Mouse (Mus musculus) cerebellum, adult 2 months (tissue): ENCODE measurements around the gene Rhox1.

Experiments used
- CTCF ChIP-seq: fragments of 200-500 bp; IDR thresholded peaks from 2 replicates; pipeline ENCODE4 v1.5.1; 2011; ENCODE audit warnings: low read depth, mild to moderate bottlenecking, control low read depth, low read length, moderate library complexity, borderline replicate concordance; ENCODE audit not compliant: insufficient read depth
- POLR2A ChIP-seq: fragments of 200-500 bp; IDR thresholded peaks from 2 replicates; pipeline ENCODE4 v1.6.1; 2011; ENCODE audit warnings: low read length, control low read depth, borderline replicate concordance; ENCODE audit not compliant: insufficient read depth

DNA sequence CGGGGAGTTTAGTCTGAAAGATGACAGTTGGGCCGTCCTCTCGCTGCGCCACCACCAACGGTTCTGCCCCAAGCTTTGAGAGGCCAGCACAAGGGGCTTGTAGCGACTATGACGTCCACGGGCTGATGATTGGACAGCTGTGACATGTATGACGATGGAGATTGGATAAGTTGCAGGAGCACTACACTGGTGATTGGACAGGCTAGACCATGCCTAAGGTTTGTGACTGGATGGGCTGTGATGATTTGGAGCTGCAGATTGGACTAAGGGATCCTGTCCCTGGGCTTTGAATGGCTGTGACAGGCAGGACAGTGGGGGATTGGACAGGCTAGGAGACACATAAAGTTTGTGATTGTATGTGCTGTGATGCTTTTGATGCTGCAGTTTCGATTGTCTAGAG lies 11.1 kb downstream of the Rhox1 start, which contains the start of gene Gm9:
- TF ChIP-seq POLR2A (no peak), CTCF (no peak)
